ENCODE assay signal across 9 mouse cellular contexts in the genomic region with DNA sequence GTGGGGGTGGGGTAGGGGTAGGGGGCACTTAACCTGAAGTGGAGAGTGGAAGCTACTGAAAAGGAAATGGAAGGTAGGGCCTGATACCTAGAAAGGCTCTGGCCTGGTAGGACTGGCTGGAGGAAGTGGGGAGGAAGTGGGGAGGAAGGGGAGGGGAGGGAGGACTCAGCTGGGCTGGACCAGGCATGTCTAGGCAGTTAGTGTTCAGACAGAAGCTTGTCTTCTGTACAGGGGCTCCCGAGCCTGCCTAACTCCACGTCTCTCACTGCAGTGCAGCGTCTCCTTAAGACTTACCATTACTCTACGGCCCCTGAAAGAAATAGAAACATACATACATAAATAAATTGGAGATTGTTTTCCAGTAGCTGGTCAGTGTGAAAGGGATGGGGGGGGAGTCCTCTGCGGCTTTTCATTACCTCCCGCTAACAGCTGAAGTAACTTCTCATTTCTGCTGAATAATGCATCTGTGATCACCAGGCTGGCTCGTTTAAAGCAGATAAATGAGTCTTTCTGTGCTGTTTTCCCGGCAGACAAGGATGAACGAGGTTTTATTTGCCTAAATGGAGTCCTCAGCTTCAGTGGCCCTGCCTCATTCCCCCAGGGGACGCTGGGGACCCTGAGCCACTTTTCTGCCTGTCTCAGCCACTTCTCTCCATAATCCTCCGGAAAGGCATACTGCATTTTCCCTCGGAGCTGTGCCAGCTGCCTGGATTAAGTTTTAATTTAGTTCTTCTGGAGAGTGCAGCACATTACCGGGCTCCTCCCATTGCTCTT. TPM values are rescaled to one million over a fixed set of nuclear protein-coding genes. Genes with fewer than 3 reads are reported as not detected.
DNase-seq lines count a peak whose midpoint lies in the region; ATAC-seq and TF ChIP-seq lines count a peak whose summit lies in the region.
"Had no signal": no experiment of that assay in that cellular context is flagged by ENCODE, and none has a peak within 500 bp of the region (broad histone marks: within the 10 kb centered on the region; RNA-seq: fewer than 3 reads in every experiment).

No protein-coding gene starts in this region.

- no peak for TF ChIP-seq POLR2A in myocyte (IDR thresholded peaks at IDR 0.05; ENCODE audit: insufficient read length, low read depth)
- no peak for TF ChIP-seq POLR2A in heart, adult 2 months (IDR thresholded peaks at IDR 0.05; ENCODE audit: insufficient read depth, low read depth, low read length)

- H3K27ac ChIP-seq in forebrain, embryonic 11.5 days (ENCODE audit: low read depth, low read length), result peak overlapping the region; percentile 31; the same call in 1 of the 2 replicates
- no peak overlapping the region for H3K27ac ChIP-seq in heart, adult 2 months

- 17% methylated on average over 13 of the region's 13 CpGs for WGBS in forebrain, embryonic 11.5 days
- WGBS in heart, adult 2 months, result 43% methylated on average over 13 of the region's 13 CpGs

- H3ac ChIP-seq in myocyte (ENCODE audit: control insufficient read depth, insufficient read length), result no peak overlapping the region

- no peaks in the 10 kb centered on the region for H3K9me3 ChIP-seq in forebrain, embryonic 11.5 days (ENCODE audit: control insufficient read depth, low read length)

- H3K4me3 ChIP-seq in forebrain, embryonic 11.5 days (ENCODE audit: low read depth, low read length), result no peak overlapping the region
- H3K4me3 ChIP-seq in myocyte, result no peak overlapping the region
- no peak overlapping the region for H3K4me3 ChIP-seq in heart, adult 2 months

- peaks cover 10% of the 10 kb centered on the region for H3K4me1 ChIP-seq in forebrain, embryonic 11.5 days (replicated peaks; ENCODE audit: control insufficient read depth, insufficient read depth, low read length)
- 0 out of 2 replicates have a peak, but pooled peaks cover 1% of the 10 kb centered on the region for H3K4me1 ChIP-seq in heart, adult 2 months (ENCODE audit: control insufficient read depth, insufficient read depth, low read length)

- H3K4me2 ChIP-seq in forebrain, embryonic 11.5 days (ENCODE audit: low read depth, low read length, severe bottlenecking), result peak overlapping the region; percentile 0; the same call in 1 of the 2 replicates
- peak overlapping the region; percentile 6 for H3K4me2 ChIP-seq in myocyte (ENCODE audit: low read depth)

- intact Hi-C loops in left cerebral cortex, postnatal 4 days (cut with DNase I), result loop anchor here (10.0 kb wide), 1 partner anchor 109 kb away; a partner anchor contains a TSS
- intact Hi-C loops in heart, adult 2 months (cut with DNase I), result no loop called here

- H3K36me3 ChIP-seq in forebrain, embryonic 11.5 days (ENCODE audit: control insufficient read depth, insufficient read depth, low read length), result no peaks in the 10 kb centered on the region
- no peaks in the 10 kb centered on the region for H3K36me3 ChIP-seq in myocyte (ENCODE audit: control insufficient read depth, insufficient read depth)
- no peaks in the 10 kb centered on the region for H3K36me3 ChIP-seq in heart, adult 2 months (ENCODE audit: control insufficient read depth, insufficient read depth, low read length)

- no peak for TF ChIP-seq CTCF in heart, adult 2 months (IDR thresholded peaks at IDR 0.05)

- peak; percentile 27 for DNase-seq in left cerebral cortex, postnatal 4 days
- DNase-seq in left cerebral cortex, adult 18-20 months (ENCODE audit: low spot score in 2 of 2), result no peak
- DNase-seq in forebrain, embryonic 11.5 days (ENCODE audit: low spot score), result no peak
- peak; percentile 68 for DNase-seq in kidney, postnatal 10 days
- DNase-seq in cerebellum, postnatal 14 days, result no peak
- DNase-seq in lung, postnatal 4 days, result no peak
- DNase-seq in heart, adult 2 months, result no peak

- H3K27me3 ChIP-seq in forebrain, embryonic 11.5 days (ENCODE audit: control insufficient read depth, insufficient read depth, low read length), result no peaks in the 10 kb centered on the region
- no peaks in the 10 kb centered on the region for H3K27me3 ChIP-seq in myocyte (ENCODE audit: control insufficient read depth, insufficient read depth, insufficient read length)
- no peaks in the 10 kb centered on the region for H3K27me3 ChIP-seq in heart, adult 2 months (ENCODE audit: control insufficient read depth, insufficient read depth, low read length)

- H3K9ac ChIP-seq in forebrain, embryonic 11.5 days (ENCODE audit: low read length), result no peak overlapping the region
- no peak overlapping the region for H3K9ac ChIP-seq in heart, adult 2 months (ENCODE audit: low read depth, low read length)

- no peaks in the 10 kb centered on the region for H3K79me2 ChIP-seq in myocyte (ENCODE audit: control insufficient read depth, insufficient read depth)
- no peaks in the 10 kb centered on the region for H3K79me2 ChIP-seq in heart, adult 2 months (replicated peaks; ENCODE audit: control insufficient read depth, insufficient read depth, low read length)

- no peak for TF ChIP-seq EP300 in heart, adult 2 months (IDR thresholded peaks at IDR 0.05; ENCODE audit: insufficient read depth, low read depth, low read length)

- ATAC-seq in forebrain, embryonic 11.5 days (replicated peaks; ENCODE audit: low FRiP score), result peak; percentile 49; the same call in 1 of the 2 replicates
- ATAC-seq: Patski had no signal

TF ChIP-seq in myocyte, 11 proteins besides CTCF, POLR2A, EP300 and RAD21:
- TF ChIP-seq E2F4 (IDR thresholded peaks at IDR 0.05; ENCODE audit: insufficient read depth) (no peak), SRF (IDR thresholded peaks at IDR 0.05; ENCODE audit: control insufficient read depth, insufficient read length, low read depth) (no peak), CEBPB (IDR thresholded peaks at IDR 0.05; ENCODE audit: insufficient read depth, poor library complexity, severe bottlenecking) (no peak)

RNA-seq across cellular contexts. Expression of a gene that starts 6.1 kb away (rescaled TPM):
- 1 to 10 TPM in 1 of 2 experiments, under 1 TPM in 1; 0.77 to 1.5 TPM for total RNA-seq in left cerebral cortex, postnatal 4 days (2021)
- 1 to 10 TPM; 2.9 to 3.8 TPM for total RNA-seq in left cerebral cortex, adult 18-20 months (2021)
- 0.65 and 1.8 TPM in 2 replicates for polyA plus RNA-seq in forebrain, embryonic 11.5 days (2014; fragmentation: Nextera tagmentation; extraction: Ambion mirVana)
- 0.25 TPM for polyA plus RNA-seq in myocyte (2012; fragmentation: generic; extraction: Trizol)
- total RNA-seq in heart, adult 2 months (2021), result under 1 TPM; 0.52 to 0.99 TPM
- polyA plus RNA-seq in heart, adult 2 months (2012; rRNA removed), result 0.31 TPM in 1 of 2 replicates, not detected in the other
- polyA plus RNA-seq: Patski had no signal

Comparison
In these comparisons a context has a peak if more than half of its experiments do, and no peak if none do; other contexts are left out.
1. DNase-seq: peak in left cerebral cortex, postnatal 4 days (single experiment) and kidney, postnatal 10 days (single experiment); none in left cerebral cortex, adult 18-20 months (0 of 2), forebrain, embryonic 11.5 days (single experiment), cerebellum, postnatal 14 days (0 of 2), lung, postnatal 4 days (0 of 2) and heart, adult 2 months (0 of 2).